Mouse (Mus musculus): ENCODE measurements at regions not wholly inside any gene's neighbourhood (a gene's known extent, or its start where the extent isn't known, plus 50 kb on each side); places are given as distances from the start of the nearest gene placed in this dataset.

DNA sequence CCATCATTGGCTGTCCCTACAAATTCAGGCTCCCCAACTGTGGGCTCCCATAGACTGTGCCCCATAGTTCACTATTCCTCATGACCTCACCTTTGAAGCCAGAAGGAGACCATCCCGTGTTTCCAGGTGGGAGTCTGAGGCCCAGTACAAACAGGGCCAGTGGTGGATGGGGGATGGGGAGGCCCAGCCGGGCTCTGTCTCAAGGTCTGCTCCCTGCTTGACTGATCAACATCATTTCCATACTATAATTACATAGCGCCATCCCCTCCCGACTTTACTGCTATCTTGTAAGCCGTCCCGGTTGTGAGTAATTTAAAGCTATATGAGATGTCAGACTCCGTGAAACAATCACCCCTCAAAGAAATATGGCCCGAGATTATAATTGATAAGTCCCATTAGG is 252.3 kb downstream of the Gm26897 start:
- TF ChIP-seq CTCF (IDR thresholded peaks at IDR 0.05; ENCODE audit: low read depth) (no peak), EP300 (optimal IDR thresholded peaks at IDR 0.05) (no peak)

Data from stomach, postnatal 0 days (tissue).